ENCODE assay signal across 19 mouse cellular contexts in genomic region chr7:100231661-100232060, GRCm38 (mm10). TPM values are rescaled to one million over a fixed set of nuclear protein-coding genes. Genes with fewer than 3 reads are reported as not detected.
"Had no signal": no experiment of that assay in that cellular context is flagged by ENCODE, and none has a peak within 500 bp of the region (broad histone marks: within the 10 kb centered on the region; RNA-seq: fewer than 3 reads in every experiment).

No protein-coding gene starts in this region.

- H3K4me3 ChIP-seq: lung, embryonic 15.5 days; midbrain, embryonic 13.5 days; midbrain, embryonic 15.5 days; neural tube, embryonic 12.5 days; stomach, embryonic 15.5 days had no signal

- H3K27ac ChIP-seq: lung, embryonic 15.5 days; macrophage; midbrain, embryonic 13.5 days; midbrain, embryonic 15.5 days; neural tube, embryonic 12.5 days; stomach, embryonic 15.5 days; stomach, postnatal 0 days had no signal

- H3K9me3 ChIP-seq: lung, embryonic 15.5 days; midbrain, embryonic 13.5 days; midbrain, embryonic 15.5 days; neural tube, embryonic 12.5 days; stomach, embryonic 15.5 days had no signal

- H3K9ac ChIP-seq: lung, embryonic 15.5 days; midbrain, embryonic 13.5 days; midbrain, embryonic 15.5 days; neural tube, embryonic 12.5 days; stomach, embryonic 15.5 days had no signal

- H3K4me1 ChIP-seq: neural tube, embryonic 12.5 days had no signal

- DNase-seq: lung, adult 2 months; lung, postnatal 14 days; lung, postnatal 36 days; right cerebral cortex, postnatal 14 days; thymus, adult 2 months; thymus, postnatal 25 days; thymus, postnatal 4 days had no signal

- H3K27me3 ChIP-seq: lung, embryonic 15.5 days; midbrain, embryonic 13.5 days; midbrain, embryonic 15.5 days; neural tube, embryonic 12.5 days; stomach, embryonic 15.5 days had no signal

- ATAC-seq: lung, postnatal 0 days; midbrain, embryonic 13.5 days; midbrain, embryonic 15.5 days had no signal

- H3K4me2 ChIP-seq: lung, embryonic 15.5 days; midbrain, embryonic 11.5 days; midbrain, embryonic 13.5 days; neural tube, embryonic 12.5 days; stomach, embryonic 15.5 days had no signal

- H3K36me3 ChIP-seq: lung, embryonic 15.5 days; midbrain, embryonic 13.5 days; midbrain, embryonic 15.5 days; neural tube, embryonic 12.5 days; stomach, embryonic 15.5 days had no signal

RNA-seq across cellular contexts. Expression of gene P4ha3, which starts 53.7 kb away (rescaled TPM):
- total RNA-seq: monocyte, adult 5-6 weeks; neutrophil, adult 5-6 weeks had no signal

RNA-seq across cellular contexts. Expression of gene Kcne3, which starts 55.4 kb away (rescaled TPM):
- total RNA-seq: midbrain, postnatal 0 days had no signal
